Mouse (Mus musculus): Measurements from ENCODE around the gene L1td1.

DNA sequence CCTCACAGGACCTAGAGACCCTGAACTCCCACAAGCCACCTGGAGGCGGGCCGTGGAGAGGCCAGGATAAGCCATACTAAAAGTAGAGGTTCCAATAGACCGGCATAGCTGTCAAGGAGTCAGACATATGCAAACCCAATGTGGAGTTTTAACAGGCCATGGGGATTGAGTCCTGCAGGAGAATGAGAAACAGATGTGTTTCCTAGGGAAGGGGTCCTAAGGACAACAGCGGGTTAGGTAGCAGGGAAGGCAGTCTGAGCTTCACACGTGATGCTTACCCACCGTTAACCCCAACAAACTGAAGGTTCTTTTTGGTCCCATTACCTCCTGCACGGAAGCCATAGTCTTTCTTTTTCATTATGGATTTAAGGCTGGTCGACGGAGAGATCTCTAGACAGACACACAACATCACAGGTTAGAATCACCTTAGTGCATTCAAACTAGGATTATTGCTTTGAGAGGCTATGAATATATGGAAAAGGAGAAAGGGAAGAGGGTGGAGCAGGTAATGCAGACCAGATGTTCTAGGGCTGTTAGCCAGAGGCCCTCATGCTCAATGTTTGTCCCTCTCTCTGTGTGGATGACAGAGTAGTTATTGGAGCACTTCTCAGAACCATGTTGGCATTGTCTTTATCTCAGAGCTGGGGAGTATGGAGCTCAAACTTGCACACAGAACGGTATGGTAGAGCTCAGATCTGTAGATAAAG lies 50.3 kb downstream of the L1td1 start:
- no peak for TF ChIP-seq CTCF (IDR thresholded peaks at IDR 0.05; ENCODE audit: borderline replicate concordance, control insufficient read depth, extremely low read depth, insufficient read depth, low read length, poor library complexity)
- no peak for TF ChIP-seq POLR2A (IDR thresholded peaks at IDR 0.05; ENCODE audit: control insufficient read depth, extremely low read depth, insufficient read depth, low read length, poor library complexity)
